Mouse (Mus musculus): ENCODE measurements around the gene Gli1. TPM values are rescaled to one million over a fixed set of nuclear protein-coding genes. Genes with fewer than 3 reads are reported as not detected.

Gene Gli1
- polyA plus RNA-seq, 1 experiment from 2014 or later: 0.21 TPM

- H3K9me3 ChIP-seq (replicated peaks): no peaks in the 10 kb centered on the region
- no peak for DNase-seq
- no peak overlapping the region for H3K4me3 ChIP-seq (replicated peaks)
- H3K4me2 ChIP-seq: no peak overlapping the region
- H3K27ac ChIP-seq: no peak overlapping the region
- 50% methylated on average over 3 of the region's 3 CpGs for WGBS (ENCODE audit: insufficient replicate concordance)
- ATAC-seq (ENCODE audit: low read depth): no peak
- H3K9ac ChIP-seq: no peak overlapping the region
- H3K27me3 ChIP-seq: peaks cover 1% of the 10 kb centered on the region; the same call in 1 of the 2 replicates
- H3K36me3 ChIP-seq: 0 out of 2 replicates have a peak, but pooled peaks cover 3% of the 10 kb centered on the region
- no peaks in the 10 kb centered on the region for H3K4me1 ChIP-seq (replicated peaks)
Measured at GRCm38 (mm10) chr10:127360714-127361113, 18.9 kb upstream of the Gli1 start.

GRCm38 (mm10) chr10:127355336-127355735 is 13.6 kb upstream of the Gli1 start:
- Histone ChIP-seq H3K9me3 (replicated peaks) (no peaks in the 10 kb centered on the region), H3K4me2 (no peak overlapping the region), H3K4me3 (replicated peaks) (no peak overlapping the region), H3K27me3 (peaks cover 16% of the 10 kb centered on the region), H3K27ac (peak overlapping the region; percentile 56), H3K9ac (no peak overlapping the region), H3K4me1 (replicated peaks) (peaks cover 24% of the 10 kb centered on the region), H3K36me3 (no peaks in the 10 kb centered on the region)
- WGBS (ENCODE audit: insufficient replicate concordance): 70% methylated on average over 10 of the region's 10 CpGs
- DNase-seq: no peak
- ATAC-seq (ENCODE audit: low read depth): peak; percentile 54

GRCm38 (mm10) chr10:127353909-127354895 is 12.4 kb upstream of the Gli1 start, which contains the start of gene Inhbe:
TSS of gene Inhbe (minus strand) at chr10:127354411.
- Histone ChIP-seq H3K4me2 (no peak within 1 kb of the TSS), H3K4me3 (replicated peaks) (no peak within 1 kb of the TSS), H3K9ac (no peak within 1 kb of the TSS), H3K27me3 (peaks cover 16% of the 10 kb centered on the region), H3K4me1 (replicated peaks) (peaks cover 32% of the 10 kb centered on the region), H3K36me3 (no peaks in the 10 kb centered on the region), H3K27ac (peak within 1 kb of the TSS; percentile 56), H3K9me3 (replicated peaks) (no peaks in the 10 kb centered on the region)
- ATAC-seq (ENCODE audit: low read depth) (no peak), DNase-seq (no peak)
- 52% methylated on average over 18 of the region's 18 CpGs for WGBS (ENCODE audit: insufficient replicate concordance)

- H3K4me3 ChIP-seq (replicated peaks): no peak overlapping the region
- no peaks in the 10 kb centered on the region for H3K9me3 ChIP-seq (replicated peaks)
- no peak for DNase-seq
- peaks cover 16% of the 10 kb centered on the region for H3K27me3 ChIP-seq
- H3K4me2 ChIP-seq: no peak overlapping the region
- ATAC-seq (ENCODE audit: low read depth): no peak
- WGBS (ENCODE audit: insufficient replicate concordance): 73% methylated on average over 11 of the region's 11 CpGs
- H3K36me3 ChIP-seq: no peaks in the 10 kb centered on the region
- H3K9ac ChIP-seq: no peak overlapping the region
- H3K4me1 ChIP-seq (replicated peaks): peaks cover 32% of the 10 kb centered on the region
- peak overlapping the region; percentile 58; the same call in 1 of the 2 replicates for H3K27ac ChIP-seq
Measured at GRCm38 (mm10) chr10:127352766-127353165, 11.0 kb upstream of the Gli1 start.

- Histone ChIP-seq H3K36me3 (no peaks in the 10 kb centered on the region), H3K27ac (peak overlapping the region; percentile 58), H3K9ac (no peak overlapping the region), H3K4me1 (replicated peaks) (peaks cover 32% of the 10 kb centered on the region), H3K4me2 (no peak overlapping the region), H3K27me3 (peaks cover 16% of the 10 kb centered on the region), H3K4me3 (replicated peaks) (no peak overlapping the region), H3K9me3 (replicated peaks) (no peaks in the 10 kb centered on the region)
- DNase-seq: no peak
- WGBS (ENCODE audit: insufficient replicate concordance): 61% methylated on average over 9 of the region's 9 CpGs
- ATAC-seq (ENCODE audit: low read depth): peak; percentile 21; the same call in 1 of the 2 replicates
Measured at GRCm38 (mm10) chr10:127352187-127352586, 10.4 kb upstream of the Gli1 start.

- Histone ChIP-seq H3K4me1 (replicated peaks) (peaks cover 32% of the 10 kb centered on the region), H3K4me3 (replicated peaks) (no peak overlapping the region), H3K9ac (no peak overlapping the region), H3K36me3 (no peaks in the 10 kb centered on the region), H3K27me3 (peaks cover 16% of the 10 kb centered on the region), H3K27ac (peak overlapping the region; percentile 53), H3K4me2 (no peak overlapping the region), H3K9me3 (replicated peaks) (no peaks in the 10 kb centered on the region)
- 59% methylated on average over 8 of the region's 8 CpGs for WGBS (ENCODE audit: insufficient replicate concordance)
- ATAC-seq (ENCODE audit: low read depth) (0 out of 2 replicates have a peak, but pooled peaks have one; percentile 30), DNase-seq (no peak)
Measured at GRCm38 (mm10) chr10:127351719-127352118, 9.9 kb upstream of the Gli1 start.

- H3K27me3 ChIP-seq: peaks cover 16% of the 10 kb centered on the region
- H3K9ac ChIP-seq: peak overlapping the region; percentile 41; the same call in 1 of the 2 replicates
- H3K4me2 ChIP-seq: peak overlapping the region; percentile 50
- WGBS (ENCODE audit: insufficient replicate concordance): 70% methylated on average over 8 of the region's 8 CpGs
- peak overlapping the region; percentile 19; the same call in 1 of the 2 replicates for H3K4me3 ChIP-seq (replicated peaks)
- H3K27ac ChIP-seq: 0 out of 2 replicates have a peak overlapping the region, but pooled peaks have one; percentile 53
- H3K4me1 ChIP-seq (replicated peaks): peaks cover 32% of the 10 kb centered on the region
- ATAC-seq (ENCODE audit: low read depth): no peak
- H3K36me3 ChIP-seq: no peaks in the 10 kb centered on the region
- H3K9me3 ChIP-seq (replicated peaks): no peaks in the 10 kb centered on the region
- no peak for DNase-seq
Measured at GRCm38 (mm10) chr10:127351285-127351595, 9.5 kb upstream of the Gli1 start.

GRCm38 (mm10) chr10:127350594-127351284 is 9.0 kb upstream of the Gli1 start:
- Histone ChIP-seq H3K4me3 (replicated peaks) (peak overlapping the region; percentile 19; the same call in 1 of the 2 replicates), H3K9me3 (replicated peaks) (no peaks in the 10 kb centered on the region), H3K27ac (peak overlapping the region; percentile 53; the same call in 1 of the 2 replicates), H3K4me2 (peak overlapping the region; percentile 50), H3K4me1 (replicated peaks) (peaks cover 32% of the 10 kb centered on the region), H3K9ac (peak overlapping the region; percentile 41; the same call in 1 of the 2 replicates), H3K36me3 (no peaks in the 10 kb centered on the region), H3K27me3 (peaks cover 15% of the 10 kb centered on the region)
- 12% methylated on average over 24 of the region's 24 CpGs for WGBS (ENCODE audit: insufficient replicate concordance)
- ATAC-seq (ENCODE audit: low read depth) (peak; percentile 42), DNase-seq (peak; percentile 37)

- no peak overlapping the region for H3K4me2 ChIP-seq
Measured at GRCm38 (mm10) chr10:127349810-127350209, 8.0 kb upstream of the Gli1 start.

GRCm38 (mm10) chr10:127348957-127349356 is 7.2 kb upstream of the Gli1 start:
- no peak overlapping the region for H3K9ac ChIP-seq
- H3K27ac ChIP-seq: no peak overlapping the region
- no peaks in the 10 kb centered on the region for H3K9me3 ChIP-seq (replicated peaks)
- DNase-seq: no peak
- peaks cover 22% of the 10 kb centered on the region for H3K4me1 ChIP-seq (replicated peaks)
- no peaks in the 10 kb centered on the region for H3K36me3 ChIP-seq
- WGBS (ENCODE audit: insufficient replicate concordance): 52% methylated on average over 4 of the region's 4 CpGs
- no peak overlapping the region for H3K4me2 ChIP-seq
- peaks cover 7% of the 10 kb centered on the region for H3K27me3 ChIP-seq
- ATAC-seq (ENCODE audit: low read depth): no peak
- H3K4me3 ChIP-seq (replicated peaks): no peak overlapping the region

More at GRCm38 (mm10) chr10:127349810-127350209, 8.0 kb upstream of the Gli1 start:
- peaks cover 30% of the 10 kb centered on the region for H3K4me1 ChIP-seq (replicated peaks)
- H3K27me3 ChIP-seq: peaks cover 7% of the 10 kb centered on the region
- 60% methylated on average over 8 of the region's 8 CpGs for WGBS (ENCODE audit: insufficient replicate concordance)
- H3K27ac ChIP-seq: no peak overlapping the region
- H3K9ac ChIP-seq: no peak overlapping the region
- no peak for ATAC-seq (ENCODE audit: low read depth)
- 0 out of 2 replicates have a peak overlapping the region, but pooled peaks have one; percentile 0 for H3K4me3 ChIP-seq (replicated peaks)
- no peaks in the 10 kb centered on the region for H3K36me3 ChIP-seq
- H3K9me3 ChIP-seq (replicated peaks): no peaks in the 10 kb centered on the region
- DNase-seq: no peak

GRCm38 (mm10) chr10:127346173-127346572 is 4.4 kb upstream of the Gli1 start:
- ATAC-seq (ENCODE audit: low read depth): no peak
- Histone ChIP-seq H3K9me3 (replicated peaks) (no peaks in the 10 kb centered on the region), H3K27me3 (peaks cover 15% of the 10 kb centered on the region), H3K9ac (no peak overlapping the region), H3K4me1 (replicated peaks) (peaks cover 28% of the 10 kb centered on the region), H3K27ac (no peak overlapping the region), H3K36me3 (no peaks in the 10 kb centered on the region), H3K4me3 (replicated peaks) (no peak overlapping the region), H3K4me2 (no peak overlapping the region)
- DNase-seq: no peak
- 66% methylated on average over 3 of the region's 3 CpGs for WGBS (ENCODE audit: insufficient replicate concordance)
